Mouse (Mus musculus) adrenal gland, postnatal 25 days (tissue): ENCODE measurements around the gene Ermn. TPM values are rescaled to one million over a fixed set of nuclear protein-coding genes. Genes with fewer than 3 reads are reported as not detected.

ENCODE experiments used
- DNase-seq: peaks from one replicate; pipeline ENCODE4 v3.0.0; 2021; ENCODE audit warnings: mixed read lengths
- long read RNA-seq: library from polyadenylated mRNA; stranded (forward); transcript quantifications from one replicate; pipeline ENCODE4 v2.0.0, GENCODE M21; 2021
- total RNA-seq: library from RNA; stranded (reverse); gene quantifications from 2 replicates; pipeline ENCODE4 v1.2.3, GENCODE M21; 2021

Ermn gene
- not detected in 2 replicates for total RNA-seq
- long read RNA-seq, result 0 reads

- DNase-seq, result no peak
These were observed at the start of gene Ermn for GRCm38 (mm10) chr2:58052821-58053581. Gene Ermn, minus strand, starts transcription at chr2:58052864.

DNA sequence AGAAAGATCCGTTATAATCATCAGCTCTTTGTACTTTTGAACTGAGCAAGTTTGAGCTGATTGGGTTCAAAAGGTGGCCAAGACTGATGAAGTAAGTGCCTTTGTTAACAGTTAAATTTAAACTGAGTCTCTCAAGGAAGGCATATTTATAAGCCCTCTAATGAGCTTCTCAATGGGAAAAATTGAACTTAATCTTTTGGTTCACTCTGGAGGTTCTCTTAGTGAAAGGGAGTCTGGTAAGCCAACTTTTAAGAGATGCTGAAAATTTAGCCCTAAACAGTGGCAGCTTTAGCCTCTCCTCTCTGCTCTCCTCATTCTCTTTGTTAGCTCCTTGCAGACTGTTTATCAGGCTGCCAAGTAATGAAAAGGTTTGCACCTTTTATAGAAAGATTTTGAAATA is 42.2 kb upstream of the Ermn start:
- DNase-seq, result no peak

DNA sequence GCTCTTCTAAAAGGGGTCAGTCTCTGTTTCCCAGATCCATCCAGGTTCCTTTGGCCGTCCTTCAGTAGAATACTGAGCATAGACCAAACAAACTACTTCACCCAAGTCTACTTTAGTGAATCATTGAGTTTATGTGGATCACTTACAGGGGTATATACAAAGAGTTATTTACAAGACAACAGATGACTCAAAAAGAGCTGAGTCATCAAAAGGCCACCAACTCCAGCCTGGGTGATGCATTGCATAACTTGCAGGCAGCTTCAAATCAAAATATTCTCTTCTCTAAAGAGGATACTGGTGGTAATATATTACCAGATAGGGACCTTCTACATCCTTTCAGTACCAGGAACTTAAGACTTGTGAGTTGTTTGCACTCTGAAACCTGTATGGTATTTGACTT is 33.8 kb upstream of the Ermn start:
- no peak for DNase-seq

- DNase-seq, result no peak
These were observed 27.2 kb upstream of the Ermn start for GRCm38 (mm10) chr2:58079849-58080248.

DNA sequence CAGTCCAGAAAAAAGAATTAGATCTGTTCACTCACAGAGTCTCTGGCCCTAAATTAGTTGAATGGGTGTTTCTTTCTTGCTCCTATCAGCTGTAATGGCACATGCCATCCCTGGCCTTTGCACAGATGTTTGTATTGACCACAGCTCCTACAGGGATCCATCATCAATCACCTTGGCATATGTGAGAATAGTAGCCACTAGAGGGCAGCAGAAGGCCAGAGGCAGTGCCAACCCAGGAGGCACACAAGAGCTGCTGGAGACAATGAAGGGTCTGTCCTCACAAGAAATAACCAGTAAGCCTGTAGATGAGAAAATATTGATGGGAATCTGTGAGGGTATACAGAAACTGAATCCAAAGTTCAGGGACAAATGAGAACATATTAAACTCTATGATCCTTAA is 2.7 kb upstream of the Ermn start:
- DNase-seq, result peak; percentile 38

DNA sequence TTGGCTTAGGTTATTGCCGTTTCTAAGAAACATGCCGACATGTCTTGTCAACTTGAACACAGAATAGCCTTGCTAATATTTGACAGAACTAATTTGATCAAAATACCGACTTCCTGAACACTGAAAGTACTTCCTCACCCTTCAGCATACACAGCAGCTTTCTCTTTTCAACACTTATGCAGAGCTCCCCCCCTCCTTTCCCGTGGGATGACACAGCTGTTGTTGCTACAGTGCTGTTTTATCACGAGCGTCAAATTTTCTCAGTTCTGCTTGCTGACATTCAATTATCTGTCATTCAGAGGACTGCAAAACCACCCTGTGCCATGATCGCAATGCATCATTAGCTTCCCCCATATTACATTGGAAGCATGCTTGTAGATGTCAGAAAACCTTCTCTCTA is 10.8 kb downstream of the Ermn start:
- no peak for DNase-seq

- DNase-seq, result no peak
These were observed 15.7 kb downstream of the Ermn start for GRCm38 (mm10) chr2:58036926-58037325.

- no peak for DNase-seq
These were observed 17.0 kb downstream of the Ermn start for GRCm38 (mm10) chr2:58035635-58036034.

DNA sequence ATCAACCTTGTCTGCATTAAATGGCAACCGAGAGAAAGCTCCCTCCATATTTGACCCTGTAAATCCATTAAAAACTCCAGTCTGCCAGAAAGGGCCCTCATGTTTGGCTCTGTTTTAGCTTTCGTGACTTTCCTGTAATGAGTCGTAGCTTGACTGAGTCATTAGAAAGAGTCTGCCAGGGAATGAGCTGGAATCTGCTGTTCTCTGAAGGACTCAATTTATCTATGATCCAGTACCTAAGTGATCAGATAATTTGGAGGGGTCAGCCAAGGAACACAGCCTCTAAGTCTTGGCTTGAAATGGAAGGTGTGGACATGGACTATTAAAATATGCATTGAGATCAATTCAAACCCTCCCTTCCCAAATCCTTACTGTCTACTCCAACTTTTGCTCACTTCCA is 21.2 kb downstream of the Ermn start:
- DNase-seq, result no peak

GRCm38 (mm10) chr2:58029404-58029803 is 23.3 kb downstream of the Ermn start:
- no peak for DNase-seq

- no peak for DNase-seq
These were observed 25.9 kb downstream of the Ermn start for GRCm38 (mm10) chr2:58026740-58027139.

DNA sequence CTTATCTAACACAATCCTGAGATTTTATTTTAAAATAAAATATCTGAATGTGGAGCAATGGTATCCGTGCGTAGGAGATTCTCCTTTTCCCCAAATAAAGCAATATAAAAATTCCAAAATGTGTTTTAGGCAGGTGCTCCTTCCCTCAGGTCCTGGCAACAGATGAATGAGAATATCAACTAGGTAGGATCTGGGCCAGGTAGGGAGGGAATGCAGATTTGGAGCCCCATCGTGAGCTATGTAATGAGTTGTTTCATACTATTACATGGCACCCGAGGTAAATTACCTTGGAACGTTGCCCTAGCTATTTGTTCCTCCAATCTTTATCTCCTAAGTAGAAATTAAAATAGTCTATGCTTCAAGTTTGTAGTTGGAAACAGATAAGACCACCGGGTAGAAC is 29.1 kb downstream of the Ermn start:
- DNase-seq, result no peak

DNA sequence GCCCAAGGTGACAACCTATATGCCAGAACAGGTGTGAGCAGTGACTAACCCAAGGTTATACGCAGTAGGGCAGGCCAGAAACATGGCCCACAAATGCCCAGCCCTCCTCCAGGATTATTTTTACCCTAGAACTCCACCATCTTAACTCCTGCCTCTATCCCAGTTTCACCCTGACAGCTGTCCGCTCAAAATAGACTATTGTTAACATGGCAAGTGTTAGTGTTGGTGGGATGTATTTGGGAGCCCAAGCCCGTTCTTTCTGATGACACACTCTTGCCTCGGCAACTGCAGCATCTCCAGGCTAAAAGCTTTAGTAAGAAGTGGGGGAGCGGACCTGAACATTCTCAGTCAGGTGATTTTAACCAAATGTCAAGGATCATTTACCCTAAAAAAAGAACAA is 45.6 kb downstream of the Ermn start:
- DNase-seq, result no peak

GRCm38 (mm10) chr2:58001497-58001896 is 51.2 kb downstream of the Ermn start:
- no peak for DNase-seq

GRCm38 (mm10) chr2:57997752-57998430 is 54.8 kb downstream of the Ermn start, which contains the start of gene Galnt5:
Gene Galnt5, plus strand, starts transcription at chr2:57997884.
- no peak for DNase-seq

Other genes with a start within 250 kb of the Ermn start
- not detected in 2 replicates for gene Galnt5, start 55.0 kb downstream of the Ermn start, total RNA-seq
- 10.7 and 15.0 TPM in 2 replicates for gene Cytip, start 142.7 kb upstream of the Ermn start, total RNA-seq